In genomic region chr1:60866043-60866442, GRCm38 (mm10) we compare ENCODE assay signal across 36 mouse cellular contexts. TPM values are rescaled to one million over a fixed set of nuclear protein-coding genes. Genes with fewer than 3 reads are reported as not detected.
"Had no signal": no experiment of that assay in that cellular context is flagged by ENCODE, and none has a peak within 500 bp of the region (broad histone marks: within the 10 kb centered on the region; RNA-seq: fewer than 3 reads in every experiment).

No protein-coding gene starts in this region.

- H3K27me3 ChIP-seq: heart, embryonic 13.5 days; heart, embryonic 15.5 days; hindbrain, embryonic 13.5 days; hindbrain, embryonic 15.5 days; intestine, embryonic 15.5 days; kidney, embryonic 15.5 days; limb, embryonic 12.5 days; liver, embryonic 13.5 days; liver, embryonic 15.5 days had no signal

- H3K4me1 ChIP-seq: liver, embryonic 15.5 days had no signal

- H3K4me3 ChIP-seq: heart, adult 2 months; heart, embryonic 13.5 days; heart, embryonic 15.5 days; hindbrain, embryonic 13.5 days; hindbrain, embryonic 15.5 days; intestine, embryonic 15.5 days; kidney, embryonic 15.5 days; layer of hippocampus, adult 2 months; left cerebral cortex, adult 2 months; limb, embryonic 10.5 days; limb, embryonic 12.5 days; liver, embryonic 13.5 days; liver, embryonic 15.5 days had no signal

- ATAC-seq: forebrain, embryonic 16.5 days; hindbrain, postnatal 0 days; inflammation-experienced regulatory T-cells, adult 6 months; intestine, embryonic 15.5 days had no signal

- DNase-seq: gastrocnemius, postnatal 10 days; gastrocnemius, postnatal 25 days; heart, adult 2 months; heart, postnatal 14 days; heart, postnatal 36 days; kidney, adult 11 months; kidney, adult 2 months; kidney, adult 9 months; kidney, postnatal 14 days; kidney, postnatal 4 days; liver, embryonic 13.5 days had no signal

- H3K27ac ChIP-seq: heart, adult 2 months; heart, embryonic 13.5 days; heart, embryonic 15.5 days; hindbrain, embryonic 13.5 days; hindbrain, embryonic 15.5 days; hindbrain, postnatal 0 days; intestine, embryonic 15.5 days; kidney, embryonic 15.5 days; kidney, postnatal 0 days; layer of hippocampus, adult 2 months; left cerebral cortex, adult 2 months; limb, embryonic 10.5 days; limb, embryonic 12.5 days; liver, embryonic 13.5 days; liver, embryonic 15.5 days had no signal

- H3K9ac ChIP-seq: heart, embryonic 13.5 days; heart, embryonic 15.5 days; hindbrain, embryonic 13.5 days; hindbrain, embryonic 15.5 days; intestine, embryonic 15.5 days; kidney, embryonic 15.5 days; limb, embryonic 12.5 days; liver, embryonic 13.5 days; liver, embryonic 15.5 days had no signal

- H3K36me3 ChIP-seq: heart, embryonic 13.5 days; heart, embryonic 15.5 days; hindbrain, embryonic 13.5 days; hindbrain, embryonic 15.5 days; intestine, embryonic 15.5 days; kidney, embryonic 15.5 days; limb, embryonic 10.5 days; limb, embryonic 12.5 days; liver, embryonic 13.5 days; liver, embryonic 15.5 days had no signal

- H3K9me3 ChIP-seq: heart, embryonic 13.5 days; heart, embryonic 15.5 days; hindbrain, embryonic 13.5 days; hindbrain, embryonic 15.5 days; intestine, embryonic 15.5 days; kidney, embryonic 15.5 days; limb, embryonic 10.5 days; liver, embryonic 13.5 days; liver, embryonic 15.5 days had no signal

- H3K4me2 ChIP-seq: heart, embryonic 11.5 days; heart, embryonic 13.5 days; heart, embryonic 15.5 days; hindbrain, embryonic 13.5 days; hindbrain, embryonic 15.5 days; intestine, embryonic 15.5 days; kidney, embryonic 15.5 days; limb, embryonic 12.5 days; liver, embryonic 13.5 days; liver, embryonic 15.5 days had no signal

RNA-seq across cellular contexts. Expression of gene Ctla4, which starts 20.8 kb away (rescaled TPM):
- total RNA-seq: gastrocnemius, postnatal 10 days; gastrocnemius, postnatal 25 days; gastrocnemius, postnatal 4 days; granulocyte monocyte progenitor cell, adult 5-6 weeks; hindbrain, postnatal 0 days; layer of hippocampus, adult 2 months; layer of hippocampus, postnatal 10 days; layer of hippocampus, postnatal 25 days; left cerebral cortex, adult 2 months; left cerebral cortex, postnatal 14 days; left cerebral cortex, postnatal 36 days had no signal
- polyA plus RNA-seq: forebrain, embryonic 16.5 days; frontal cortex, adult 2 months; heart, postnatal 0 days; hindbrain, embryonic 11.5 days; hindbrain, embryonic 13.5 days; hindbrain, embryonic 15.5 days; hindbrain, postnatal 0 days; intestine, embryonic 15.5 days; kidney, embryonic 15.5 days; kidney, postnatal 0 days; limb, embryonic 10.5 days; liver, embryonic 13.5 days; liver, embryonic 15.5 days had no signal
